Mouse (Mus musculus): ENCODE results near the gene Hs3st1.

GRCm38 (mm10) chr5:39623304-39624217 is 131.7 kb downstream of the Hs3st1 start:
- TF ChIP-seq CTCF (IDR thresholded peaks at IDR 0.05; ENCODE audit: low read depth, low read length) (no peak), POLR2A (IDR thresholded peaks at IDR 0.05; ENCODE audit: extremely low read depth, insufficient read depth, low read length) (no peak)

Measured in liver, adult 2 months (tissue).